Mouse (Mus musculus): ENCODE data around the gene Doc2b.
A peak's percentile ranks its signal among the peaks of the same experiment; 100 is the strongest.
"Not testable (repeated sequence)": the region's sequence is repeated elsewhere in the genome, so short reads cannot be mapped to it uniquely, and the experiment has no call there.

The Doc2b gene

GRCm38 (mm10) chr11:75736978-75737377 lies 58.9 kb downstream of the Doc2b start:
- no peak for DNase-seq (ENCODE audit: extremely low spot score, low spot score)

GRCm38 (mm10) chr11:75735462-75736252 lies 60.2 kb downstream of the Doc2b start:
- no peak for DNase-seq (ENCODE audit: extremely low spot score, low spot score)

- peak; percentile 93 for DNase-seq (ENCODE audit: extremely low spot score, low spot score)
These were observed 62.5 kb downstream of the Doc2b start for GRCm38 (mm10) chr11:75733227-75733940.

GRCm38 (mm10) chr11:75732434-75733226 lies 63.2 kb downstream of the Doc2b start, which contains the start of gene Ywhae:
Gene Ywhae, plus strand, starts transcription at chr11:75732869.
- DNase-seq (ENCODE audit: extremely low spot score, low spot score), result peak; percentile 99

- not testable (repeated sequence) for DNase-seq (ENCODE audit: extremely low spot score, low spot score)
These were observed 68.2 kb downstream of the Doc2b start for GRCm38 (mm10) chr11:75727659-75728058.

- DNase-seq (ENCODE audit: extremely low spot score, low spot score), result no peak
These were observed 68.7 kb downstream of the Doc2b start for GRCm38 (mm10) chr11:75727168-75727567.

- DNase-seq (ENCODE audit: extremely low spot score, low spot score), result no peak
These were observed 73.5 kb downstream of the Doc2b start for GRCm38 (mm10) chr11:75722339-75722738.
